Mouse (Mus musculus) frontal cortex, adult (tissue): ENCODE measurements at regions not wholly inside any gene's neighbourhood (a gene's known extent, or its start where the extent isn't known, plus 50 kb on each side); places are given as distances from the start of the nearest gene placed in this dataset.
A peak's percentile ranks its signal among the peaks of the same experiment; 100 is the strongest.

Experiments
- ATAC-seq: cut with Nextera tagmentation; 2 replicates; pipeline ENCODE4 v1.9.2; 2017; ENCODE audit warnings: mild to moderate bottlenecking, moderate library complexity, mixed read lengths; ENCODE audit not compliant: low TSS enrichment

DNA sequence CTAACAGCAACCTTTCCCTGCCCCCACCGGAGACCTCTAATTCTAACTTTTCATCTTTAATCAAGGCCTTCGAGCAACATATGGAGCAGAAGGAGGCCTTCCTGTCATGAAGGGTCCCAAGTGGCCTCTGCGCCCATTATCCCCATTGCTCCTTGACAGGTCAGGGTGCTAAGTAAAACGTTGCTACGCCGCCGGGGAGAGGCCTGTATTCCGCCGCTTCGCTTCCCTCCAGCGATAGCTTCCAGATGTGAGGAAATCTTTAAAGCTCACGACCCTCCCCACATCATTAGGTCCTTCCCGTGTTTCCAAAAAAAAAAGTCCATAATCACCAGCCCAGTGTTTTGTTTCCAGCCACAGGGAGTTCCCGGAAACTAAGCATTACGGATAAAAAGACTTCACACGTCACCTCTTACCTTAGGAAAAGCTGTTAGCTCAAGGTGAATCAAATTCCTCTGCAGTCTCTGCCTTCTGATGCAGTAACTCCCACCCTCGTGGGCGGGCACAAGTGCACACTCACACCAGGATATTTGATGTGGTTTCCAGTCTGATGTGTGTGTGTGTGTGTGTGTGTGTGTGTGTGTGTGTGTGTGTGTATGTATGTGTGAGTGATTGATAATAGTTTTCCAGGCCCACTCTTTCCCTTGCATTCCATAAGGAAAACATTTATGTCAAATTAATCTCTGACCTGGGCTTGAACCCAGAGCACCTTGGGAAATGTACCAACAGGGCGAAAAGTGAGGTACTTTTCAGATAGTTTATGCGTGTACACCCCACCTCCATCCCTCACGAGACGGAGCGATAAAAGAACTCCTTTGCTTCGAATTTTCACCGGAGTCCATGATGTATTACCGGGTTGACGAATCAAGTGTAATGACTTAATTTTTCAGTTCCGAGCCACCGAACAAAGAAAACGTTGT, 107.5 kb downstream of the Gm45692 start:
- ATAC-seq, result no peak

DNA sequence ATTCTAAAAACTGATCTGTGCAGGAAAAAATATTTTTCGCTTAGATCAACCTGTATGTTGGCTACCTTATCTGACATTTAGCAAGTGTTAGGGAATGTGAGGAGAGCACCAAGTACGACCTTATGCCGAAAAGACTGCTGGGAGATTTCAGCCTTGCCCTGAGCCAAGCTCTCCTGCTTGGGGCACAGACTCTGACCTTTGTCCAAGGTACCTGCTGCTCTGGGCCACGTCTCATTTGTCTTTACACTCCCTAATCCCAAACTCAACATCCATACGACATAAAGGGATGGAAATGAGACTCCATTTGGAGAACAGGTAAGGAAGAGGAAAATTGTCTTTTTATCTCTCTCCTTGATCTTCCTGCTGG, 108.2 kb downstream of the Gm45692 start:
- no peak for ATAC-seq

DNA sequence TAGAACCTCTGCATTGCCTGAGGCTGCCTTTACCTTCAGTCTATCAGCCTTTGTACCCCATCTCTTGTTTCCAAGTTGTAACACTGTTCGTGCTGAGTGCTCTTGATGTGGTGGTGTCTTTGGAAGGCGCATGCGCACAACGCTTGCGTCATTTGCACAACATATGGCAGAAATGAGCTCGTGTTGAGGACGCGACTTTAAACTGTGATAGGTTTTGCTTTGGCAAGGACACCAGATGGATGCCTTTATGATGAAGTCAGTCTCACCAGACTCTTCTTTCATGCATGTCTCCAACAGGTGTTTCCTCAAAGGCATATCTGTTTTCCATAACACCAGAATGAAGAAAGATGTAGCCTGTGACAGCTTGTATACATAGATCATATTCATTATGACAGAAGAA, 110.2 kb downstream of the Gm45692 start:
- no peak for ATAC-seq

DNA sequence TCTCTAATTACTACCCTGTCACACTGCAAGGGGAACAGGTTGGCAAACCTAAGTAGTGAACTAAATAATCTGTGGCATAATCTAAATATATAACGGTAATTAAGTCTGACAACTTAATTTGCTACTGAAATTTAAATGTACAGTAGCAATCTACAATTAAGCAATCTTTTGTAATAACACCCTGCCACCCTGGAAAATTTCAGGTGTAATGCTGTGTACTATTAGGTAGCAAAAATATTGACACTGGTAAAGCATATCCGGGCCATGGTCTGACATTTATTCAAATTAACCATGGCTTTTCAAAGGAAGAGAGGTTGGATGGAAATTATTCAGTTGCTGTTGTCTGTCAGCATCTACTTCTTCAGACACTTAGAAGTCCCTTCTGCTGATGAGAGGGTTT, 119.7 kb downstream of the Gm45692 start:
- no peak for ATAC-seq

DNA sequence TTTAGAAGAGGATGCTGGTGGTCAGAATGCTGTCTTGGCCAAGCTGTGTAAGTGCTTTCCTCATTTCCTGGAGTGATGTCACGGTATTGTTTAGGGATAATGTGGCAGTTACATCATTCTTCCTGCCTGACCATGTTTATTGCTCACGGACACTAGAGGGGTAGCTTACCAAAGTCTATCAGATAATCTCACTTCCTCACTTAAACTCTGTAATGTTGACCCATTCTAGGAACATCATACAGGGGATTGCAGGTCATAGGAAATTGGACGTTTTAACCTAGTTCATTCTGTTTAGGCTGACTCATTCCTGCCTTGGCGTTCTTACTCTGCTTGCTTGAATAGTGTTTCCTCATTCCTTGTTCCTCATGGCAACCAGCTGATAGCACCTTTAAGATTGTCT, 120.3 kb downstream of the Gm45692 start:
- ATAC-seq, result no peak

DNA sequence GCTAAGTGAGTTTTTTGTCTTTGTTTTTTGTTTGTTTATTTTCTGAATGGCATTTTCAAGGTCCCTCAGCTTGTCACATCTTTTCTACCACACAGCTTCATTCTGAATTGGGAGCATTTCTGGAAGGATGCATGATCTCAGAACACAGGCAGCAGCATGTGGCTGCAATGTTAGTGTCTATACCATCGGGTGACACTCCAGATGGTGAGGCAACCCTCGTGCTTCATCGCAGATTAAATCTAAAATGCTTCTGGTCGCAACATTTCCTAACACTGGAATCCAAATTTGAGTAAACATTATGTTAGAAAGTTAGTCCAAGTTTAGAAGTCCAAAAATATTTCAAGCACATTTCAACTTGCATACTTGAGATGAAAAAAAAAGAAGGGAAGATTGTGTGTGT, 124.4 kb downstream of the Gm45692 start:
- ATAC-seq, result peak; percentile 55

DNA sequence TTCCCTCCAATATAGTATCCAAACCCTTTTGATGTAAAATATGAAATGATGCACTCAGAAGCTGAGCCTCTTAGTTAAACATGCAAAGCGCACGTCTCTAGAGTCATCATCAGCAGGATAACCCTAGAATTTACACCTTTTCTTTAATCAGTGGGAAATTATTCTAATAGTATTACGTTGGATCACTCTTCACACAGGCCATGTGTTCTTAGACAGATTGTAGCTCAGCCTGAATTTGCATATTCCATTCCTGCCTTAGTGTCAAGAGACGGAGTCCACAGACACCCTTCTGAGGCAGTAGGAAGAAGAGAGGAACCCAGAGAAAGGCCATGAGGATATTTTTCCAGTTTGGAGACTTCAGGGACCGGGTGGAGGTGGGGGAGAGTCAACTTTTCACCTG, 125.0 kb downstream of the Gm45692 start:
- no peak for ATAC-seq

DNA sequence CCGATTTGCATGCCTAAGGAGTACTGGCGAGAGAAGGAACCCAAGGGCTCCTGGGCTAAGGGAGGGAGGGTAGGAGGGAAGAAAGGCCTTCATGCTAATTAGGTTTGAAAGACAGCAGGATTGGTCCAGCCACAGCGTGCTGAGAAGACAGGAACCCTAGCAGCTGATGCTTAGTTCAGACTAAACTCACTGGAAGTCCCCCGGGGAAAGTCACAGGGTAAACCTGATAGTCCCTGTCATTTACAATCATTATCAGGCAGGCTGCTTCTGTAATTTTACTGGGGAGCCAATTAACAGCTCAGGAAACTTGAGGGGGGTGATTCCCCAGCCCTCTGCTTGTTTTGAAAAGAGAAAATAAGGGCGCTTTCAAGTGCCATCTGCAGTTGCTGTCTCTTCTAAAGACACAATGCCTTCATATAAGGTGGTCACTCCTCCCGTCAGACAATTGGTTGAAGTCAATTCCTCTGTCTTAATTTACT, 135.9 kb downstream of the Gm45692 start:
- no peak for ATAC-seq

DNA sequence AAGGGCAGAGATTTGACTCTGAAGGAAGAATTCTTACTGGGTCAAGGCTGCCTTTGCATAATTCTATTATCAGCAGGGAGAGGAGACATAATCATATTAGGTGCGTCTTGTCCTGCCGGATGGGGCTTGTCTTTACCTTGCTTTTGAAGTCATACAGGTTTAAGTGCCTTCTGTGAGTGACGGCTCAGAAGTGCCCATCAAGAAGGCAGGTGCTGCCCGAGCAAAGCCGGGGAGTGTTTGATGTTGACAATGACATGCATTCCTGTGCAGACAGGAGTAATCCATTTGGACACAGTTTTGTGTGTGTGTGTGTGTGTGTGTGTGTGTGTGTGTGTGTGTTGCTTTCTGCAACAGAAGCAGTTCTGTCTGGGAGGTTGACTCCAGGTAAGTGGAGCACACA, 141.0 kb downstream of the Gm45692 start:
- no peak for ATAC-seq

DNA sequence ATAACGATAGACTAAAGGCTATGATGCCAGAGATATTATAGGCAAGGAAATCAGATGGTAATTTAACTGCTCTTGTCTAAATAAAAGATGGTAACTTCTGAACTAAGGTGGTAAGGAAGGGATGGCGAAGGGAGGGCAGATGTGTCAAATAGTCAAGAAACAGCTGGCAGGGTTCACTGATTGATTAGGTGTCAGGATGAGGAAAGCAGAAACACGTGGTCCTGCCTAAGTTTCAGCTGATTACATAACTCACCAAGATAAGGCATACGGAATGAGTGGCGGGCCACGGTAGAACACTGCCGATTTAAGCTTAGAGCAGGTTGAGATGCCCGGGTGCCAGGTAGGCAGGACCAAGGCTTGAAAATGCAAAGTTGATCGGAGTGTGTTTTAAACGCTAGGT, 143.2 kb downstream of the Gm45692 start:
- no peak for ATAC-seq

DNA sequence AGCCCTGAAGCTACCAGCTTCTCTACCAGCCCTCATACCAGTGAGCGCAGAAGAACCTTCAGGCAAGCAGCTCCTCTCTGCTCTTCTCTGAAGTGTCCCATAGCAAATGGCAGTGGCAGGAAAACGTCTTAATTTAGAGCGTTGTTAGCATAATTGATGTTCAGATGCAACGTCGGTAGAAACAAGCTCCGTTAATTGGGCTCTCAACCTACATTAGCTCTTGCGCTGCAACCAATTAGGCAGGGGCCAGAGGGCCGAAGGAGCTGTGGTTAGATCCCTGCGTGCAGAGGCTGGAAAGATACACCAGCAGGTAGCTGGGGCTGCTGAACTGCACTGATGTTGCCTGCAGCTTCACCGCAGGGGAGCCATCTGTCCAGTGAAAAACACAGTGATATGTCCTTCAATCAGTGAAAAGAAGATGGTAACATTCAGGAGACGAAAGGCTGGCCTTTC, 145.6 kb downstream of the Gm45692 start:
- no peak for ATAC-seq

DNA sequence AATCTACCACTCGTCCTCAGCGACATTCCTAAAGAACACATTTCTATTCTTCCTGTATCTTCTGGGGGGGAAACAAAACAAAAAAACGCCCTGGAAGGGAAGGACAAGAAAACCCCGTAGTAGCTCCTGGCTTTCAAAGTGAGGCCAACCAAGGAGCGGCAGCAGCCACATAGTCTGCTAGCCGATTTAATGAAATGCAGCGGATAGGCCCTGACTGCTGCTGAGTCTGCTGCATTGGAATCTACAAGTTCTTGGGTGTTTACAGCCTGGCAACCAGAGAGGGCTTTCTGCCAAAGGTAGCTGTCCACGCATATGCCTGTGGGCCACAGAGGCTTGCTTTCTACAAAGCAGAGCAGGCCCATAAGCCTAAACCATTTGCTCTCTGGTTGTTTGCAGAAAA, 146.0 kb downstream of the Gm45692 start:
- ATAC-seq, result no peak

DNA sequence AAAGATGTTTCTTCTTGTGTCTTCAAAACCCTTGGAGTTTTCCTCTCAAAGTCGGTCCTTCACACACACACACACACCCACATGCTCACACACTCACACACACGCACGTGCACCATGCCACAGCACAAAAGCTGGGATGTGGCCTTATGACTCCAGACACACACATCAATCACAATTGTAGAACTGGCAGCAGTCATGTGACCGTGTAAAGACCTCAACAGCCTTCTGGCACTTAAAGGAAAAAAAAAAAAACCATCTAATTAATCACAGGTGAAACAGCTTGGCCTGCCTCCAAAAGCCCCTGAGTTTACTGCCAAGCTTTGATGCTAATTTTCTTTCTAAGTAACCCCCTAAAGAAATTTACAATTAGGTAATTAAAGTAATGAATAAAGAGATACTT, 147.1 kb downstream of the Gm45692 start:
- ATAC-seq, result no peak

DNA sequence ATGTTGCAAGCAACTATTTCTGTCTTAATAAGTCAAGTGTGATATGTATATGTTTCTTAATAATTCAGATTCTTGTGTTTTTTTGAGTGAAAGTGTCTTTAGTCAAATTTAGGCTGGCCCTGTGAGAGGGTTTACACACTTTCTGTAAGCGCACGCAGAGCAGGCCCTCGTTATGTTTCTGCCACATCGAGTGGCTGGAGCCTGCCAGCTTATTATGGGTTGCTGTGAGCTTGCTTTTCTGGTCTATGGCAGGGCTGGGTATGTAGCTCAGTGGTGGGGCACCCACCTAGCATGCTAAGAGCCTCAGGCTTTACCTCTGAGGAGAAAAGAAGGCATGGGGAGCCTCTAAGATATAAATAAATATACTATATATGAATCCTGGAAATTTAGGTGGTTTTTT, 148.2 kb downstream of the Gm45692 start:
- no peak for ATAC-seq

DNA sequence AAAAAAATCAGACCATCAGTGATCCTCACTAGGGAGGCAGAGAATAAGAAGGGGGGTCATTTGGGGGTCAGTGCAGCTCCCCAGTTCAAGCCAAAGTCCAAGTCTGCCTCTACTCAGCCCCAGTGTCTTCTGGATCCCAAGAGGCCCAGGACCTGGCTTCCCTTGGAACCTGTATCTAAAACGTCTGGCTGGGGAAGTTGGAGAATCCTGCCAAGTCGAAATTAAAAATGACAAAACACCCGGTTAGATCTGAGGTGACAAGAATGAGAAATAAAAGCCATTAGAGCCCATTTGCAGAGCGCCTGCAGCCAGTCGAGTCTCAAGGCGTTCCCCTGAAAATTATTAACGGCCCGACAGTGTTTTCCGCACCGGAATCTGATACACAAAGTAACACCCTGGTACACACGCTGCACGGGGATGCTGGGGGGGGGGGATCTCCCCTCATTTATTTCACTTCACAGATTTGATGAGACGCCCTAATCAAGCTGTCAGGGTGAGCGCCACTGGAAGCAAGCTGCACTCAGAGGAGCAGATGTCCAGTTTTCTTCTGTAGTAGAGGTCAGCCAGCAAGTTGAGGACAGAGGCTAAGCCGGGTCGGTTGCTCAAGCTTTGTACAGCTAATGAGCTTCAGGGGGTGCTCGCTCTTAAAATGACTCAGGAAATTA, 149.5 kb downstream of the Gm45692 start:
- ATAC-seq, result no peak

DNA sequence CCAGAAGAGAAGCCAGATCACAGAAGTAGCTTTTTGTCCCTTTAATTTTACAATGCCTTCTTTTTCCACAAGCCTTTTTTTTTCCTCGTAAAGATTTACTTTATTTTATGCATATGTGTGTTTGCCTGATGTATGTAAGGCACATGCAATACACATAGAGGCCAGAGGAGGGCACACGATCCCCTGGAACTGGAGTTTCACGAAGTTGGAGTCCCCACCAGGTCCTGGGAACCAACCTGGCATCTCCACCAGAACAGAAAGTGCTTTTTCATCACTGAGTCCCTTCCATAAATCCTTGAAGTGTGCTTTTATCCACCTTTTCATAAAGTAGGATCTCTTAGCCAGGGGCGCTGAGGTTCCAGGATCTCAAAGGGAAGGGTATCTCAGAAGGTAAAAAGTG, 152.8 kb downstream of the Gm45692 start:
- no peak for ATAC-seq

DNA sequence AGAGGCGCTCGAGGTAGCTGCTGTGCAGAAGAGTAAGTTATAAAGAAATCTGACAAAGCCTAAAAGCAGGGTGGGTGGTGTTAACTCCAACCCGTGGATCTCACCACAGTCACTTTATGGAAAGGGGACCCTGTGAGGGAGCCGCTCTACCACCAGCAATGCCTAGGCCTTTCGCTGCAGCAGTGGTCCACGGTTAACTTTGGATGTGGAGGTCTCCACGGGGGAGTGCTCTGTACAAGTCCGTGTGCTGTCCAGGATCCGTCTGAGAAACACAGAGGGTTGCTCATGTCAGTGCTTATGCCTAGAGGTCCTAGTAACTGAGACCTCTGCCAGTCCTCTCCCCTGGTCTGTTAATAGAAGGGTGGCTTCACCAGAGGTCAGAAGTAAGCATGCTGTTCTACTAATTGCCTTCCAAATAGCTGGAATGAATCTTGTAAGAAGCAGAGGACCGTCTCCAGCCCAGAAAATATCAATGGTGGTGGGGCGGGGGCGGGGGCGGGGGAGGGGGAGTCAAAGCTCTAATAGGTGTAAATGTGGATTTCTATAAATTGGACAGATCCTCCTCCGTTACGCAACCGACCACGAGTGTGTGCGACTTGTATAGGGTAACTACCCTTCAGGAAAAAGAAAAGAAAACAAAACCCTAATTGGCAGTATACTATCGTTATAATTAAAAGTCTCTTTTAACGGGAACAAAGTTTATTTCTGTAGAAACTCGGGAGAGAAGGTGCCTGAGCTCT, 153.5 kb downstream of the Gm45692 start:
- ATAC-seq, result no peak

DNA sequence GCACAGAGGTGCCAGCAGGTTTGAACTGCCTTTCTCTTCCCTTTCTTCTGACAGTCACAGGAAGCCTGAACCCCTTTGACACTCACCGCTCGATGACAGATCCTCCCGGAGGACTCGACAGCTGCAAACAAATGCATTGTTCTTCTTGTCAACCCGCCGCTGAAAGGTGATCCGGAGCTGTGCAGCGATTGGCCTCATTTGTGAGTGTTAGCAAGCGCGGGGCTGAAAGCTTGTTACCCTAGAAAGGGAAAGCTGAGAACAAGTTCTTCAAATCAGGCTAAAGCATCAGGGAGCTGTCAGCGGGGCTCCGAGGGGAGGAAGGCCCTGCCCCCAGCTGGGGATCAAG, 154.1 kb downstream of the Gm45692 start:
- ATAC-seq, result no peak

DNA sequence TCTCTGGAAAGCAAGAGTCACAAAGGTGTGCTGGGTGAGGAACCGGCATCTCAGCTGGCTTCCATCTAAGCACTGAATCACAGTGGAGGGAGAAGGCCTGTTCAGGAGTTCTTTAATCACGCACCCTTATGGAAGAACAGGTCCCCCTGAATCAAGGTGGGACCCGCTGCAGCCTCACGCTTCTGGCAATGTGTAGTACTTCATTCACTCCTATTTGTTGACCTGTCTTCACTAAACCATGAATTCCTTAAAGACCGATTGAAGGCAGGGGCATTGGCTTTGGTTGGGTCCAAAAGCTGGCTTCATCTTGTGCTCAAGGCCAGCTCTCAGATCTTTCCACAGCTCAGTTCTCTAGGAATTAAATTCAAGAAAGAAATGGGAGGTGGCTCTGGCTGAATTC, 154.5 kb downstream of the Gm45692 start:
- ATAC-seq, result no peak

DNA sequence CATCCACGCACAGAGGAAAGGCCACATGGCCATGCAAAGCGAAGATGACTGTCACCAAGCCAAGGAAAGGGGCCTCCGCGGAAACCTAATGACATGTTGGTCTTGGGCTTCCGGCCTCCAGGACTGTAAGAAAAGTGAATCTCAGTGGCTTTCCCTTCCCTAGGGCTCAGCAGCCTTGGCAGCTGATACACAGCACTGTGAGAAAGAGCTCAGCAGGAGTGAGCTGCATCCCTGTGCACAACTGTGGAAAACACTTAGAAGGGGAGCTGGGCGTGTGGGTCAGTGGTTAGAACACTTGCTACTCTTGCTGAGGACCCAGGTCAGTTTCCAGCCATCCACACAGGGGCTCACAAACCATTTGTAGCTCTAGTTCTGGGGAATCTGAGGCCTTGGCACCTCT, 155.1 kb downstream of the Gm45692 start:
- no peak for ATAC-seq

DNA sequence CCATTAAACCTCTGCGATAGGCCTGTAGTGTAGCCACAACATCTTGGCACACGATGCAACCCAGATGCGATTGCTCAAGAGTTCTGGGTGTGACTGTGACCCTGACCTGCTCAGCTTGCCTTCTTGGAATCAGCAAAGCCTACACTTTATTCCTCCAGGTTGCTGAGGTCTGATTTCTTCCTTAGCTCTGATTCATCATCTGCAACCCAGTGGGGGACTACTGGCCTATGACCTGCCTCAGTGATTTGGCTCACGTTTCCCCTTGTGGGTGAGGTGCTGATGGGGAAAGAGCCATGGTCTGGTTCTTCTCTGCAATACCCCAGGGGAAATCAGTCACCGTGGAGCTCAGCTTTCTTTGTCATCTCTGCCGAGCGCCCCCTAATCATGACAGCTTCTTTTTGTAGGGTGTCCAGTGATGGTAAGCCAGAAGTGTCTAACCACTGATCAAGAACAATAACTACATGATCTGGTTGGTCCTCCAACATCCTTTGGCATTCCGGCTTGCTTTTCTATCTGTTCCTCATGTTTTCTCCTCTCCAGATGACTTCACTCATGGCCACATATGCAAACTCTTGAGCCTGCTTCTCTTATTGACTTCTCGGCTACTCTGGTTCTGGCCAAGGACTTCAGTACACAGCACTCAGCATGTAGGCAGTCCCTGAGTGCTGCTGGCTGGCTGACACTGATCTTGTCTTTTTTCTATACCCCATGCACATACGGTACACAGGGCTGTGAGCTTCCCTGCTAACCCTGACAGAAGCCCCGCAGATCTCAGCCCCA, 163.0 kb downstream of the Gm45692 start:
- no peak for ATAC-seq

DNA sequence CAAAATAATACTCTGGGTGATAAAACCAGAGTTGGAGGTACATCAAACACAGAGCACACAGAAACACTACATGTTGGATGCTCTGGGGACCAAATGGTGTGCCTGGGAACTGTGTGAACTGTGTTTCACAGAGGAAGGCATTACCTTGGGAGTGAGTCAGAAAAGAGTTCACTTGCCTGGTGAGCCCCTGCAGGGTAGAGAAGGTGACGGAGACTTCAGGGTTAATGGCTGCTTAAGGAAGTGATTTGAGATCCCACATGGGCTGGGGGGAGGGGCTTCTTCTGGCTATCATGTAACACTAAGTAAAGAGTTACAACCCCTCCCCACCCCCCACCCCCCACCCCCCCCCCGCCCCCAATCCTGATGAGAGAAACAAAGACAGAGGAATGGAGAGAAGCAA, 164.6 kb downstream of the Gm45692 start:
- ATAC-seq, result no peak
